Mouse (Mus musculus) right cerebral cortex, postnatal 36 days (tissue): ENCODE measurements around the gene Cnnm4.
A peak's percentile ranks its signal among the peaks of the same experiment; 100 is the strongest.

Experiments used
- DNase-seq, 2 experiments: peaks; one replicate each; pipeline ENCODE4 v3.0.0; 2022; ENCODE audit warnings: low spot score in 2 of 2, mixed read lengths in 1 of 2

Gene Cnnm4

DNA sequence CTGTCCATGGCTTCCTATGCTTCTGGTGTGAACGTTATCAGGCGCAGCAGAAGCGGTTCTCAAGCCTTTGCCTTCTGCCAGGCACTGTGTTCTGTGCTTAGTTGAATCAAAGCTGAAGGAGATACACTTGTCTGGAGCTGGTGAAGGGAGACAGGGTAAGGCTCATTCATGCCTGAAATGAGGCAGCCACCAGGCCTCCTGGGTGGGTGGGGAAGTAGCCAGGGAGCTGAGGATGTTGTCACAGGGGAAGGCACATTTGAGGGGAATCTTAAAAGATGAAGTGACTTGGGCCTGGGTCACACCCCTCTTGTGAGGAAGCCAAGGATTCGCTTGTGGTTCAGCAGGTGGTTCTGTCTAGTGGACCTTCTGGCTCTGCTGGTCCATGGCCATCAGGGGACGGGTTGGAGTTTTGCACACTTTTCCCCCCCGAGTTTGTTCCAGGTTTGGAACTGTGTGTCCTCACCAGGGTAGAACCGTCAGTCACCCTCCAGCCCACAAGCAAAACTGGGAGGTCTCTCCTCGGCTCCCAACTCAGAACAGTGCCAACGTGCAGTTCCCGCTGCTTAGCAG lies 1.9 kb downstream of the Cnnm4 start:
- DNase-seq: no peak

DNA sequence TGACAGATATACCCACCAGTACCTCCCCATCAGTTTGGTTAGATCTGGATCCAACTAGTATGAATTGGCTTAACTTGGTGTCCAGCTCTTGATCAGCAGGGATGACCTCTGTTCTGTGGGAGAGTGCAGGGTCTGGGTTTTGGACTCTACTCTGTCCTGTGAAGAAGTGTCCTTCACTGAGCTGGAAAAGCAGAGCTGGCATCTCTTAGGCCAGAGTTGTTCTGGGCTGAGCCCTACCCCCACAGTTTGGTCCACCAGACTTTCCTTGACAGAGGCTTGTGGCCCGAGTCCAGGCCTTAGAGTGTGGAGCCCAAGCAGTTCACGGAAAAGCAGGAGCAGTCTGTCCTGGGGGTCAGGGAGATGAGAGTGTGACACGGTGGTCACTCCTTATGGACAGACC lies 3.2 kb downstream of the Cnnm4 start:
- DNase-seq: no peak

DNA sequence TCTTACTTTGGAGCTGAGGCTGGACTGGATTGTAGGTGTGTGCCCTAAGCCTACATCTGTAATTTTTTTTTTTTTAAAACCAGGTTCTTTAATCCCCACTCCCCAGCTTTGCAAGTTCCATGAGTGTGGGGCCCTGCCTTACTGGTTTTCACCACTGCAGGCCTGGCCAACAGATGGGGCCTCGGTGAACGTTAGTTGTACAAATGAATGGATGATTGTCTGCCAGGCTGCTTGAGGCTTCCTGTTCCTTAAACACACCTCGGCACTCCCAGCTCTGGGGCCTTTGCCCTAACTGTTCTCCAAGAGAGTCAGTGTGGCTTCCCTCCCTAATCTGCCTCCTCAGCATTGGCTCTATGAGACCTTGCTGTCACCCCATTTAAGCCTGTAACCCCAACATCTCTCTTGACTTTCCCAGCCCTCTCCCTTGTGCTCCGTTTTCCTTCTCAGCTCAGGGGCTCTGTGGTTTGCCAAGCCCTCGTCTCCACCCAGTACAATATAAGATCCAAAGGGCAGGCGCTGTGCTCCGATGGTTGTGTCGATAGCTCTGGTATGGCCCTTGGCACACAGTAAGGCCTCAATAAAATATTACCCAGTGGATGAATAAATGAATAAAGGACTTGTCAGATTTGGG lies 4.2 kb downstream of the Cnnm4 start:
- DNase-seq: no peak

DNA sequence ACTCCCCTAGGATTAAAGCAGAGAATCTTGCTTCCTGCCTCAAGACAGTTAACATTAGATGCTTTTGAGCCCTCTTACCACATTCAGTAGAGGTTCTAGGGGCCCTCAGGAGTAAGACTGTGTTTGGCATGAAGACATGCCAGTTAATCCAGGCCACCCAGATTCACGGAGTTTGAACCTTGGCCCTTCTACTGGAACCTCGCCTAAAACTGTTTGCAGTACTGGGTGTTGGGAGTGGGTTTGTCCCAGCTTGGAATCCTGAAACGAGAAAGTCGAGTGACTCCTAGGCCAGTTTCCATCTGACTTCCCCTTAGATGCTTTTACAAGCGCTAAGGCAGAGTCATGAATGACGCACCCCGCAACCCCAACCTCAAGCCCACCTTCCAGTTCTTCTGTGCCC lies 5.0 kb downstream of the Cnnm4 start:
- DNase-seq: no peak

DNA sequence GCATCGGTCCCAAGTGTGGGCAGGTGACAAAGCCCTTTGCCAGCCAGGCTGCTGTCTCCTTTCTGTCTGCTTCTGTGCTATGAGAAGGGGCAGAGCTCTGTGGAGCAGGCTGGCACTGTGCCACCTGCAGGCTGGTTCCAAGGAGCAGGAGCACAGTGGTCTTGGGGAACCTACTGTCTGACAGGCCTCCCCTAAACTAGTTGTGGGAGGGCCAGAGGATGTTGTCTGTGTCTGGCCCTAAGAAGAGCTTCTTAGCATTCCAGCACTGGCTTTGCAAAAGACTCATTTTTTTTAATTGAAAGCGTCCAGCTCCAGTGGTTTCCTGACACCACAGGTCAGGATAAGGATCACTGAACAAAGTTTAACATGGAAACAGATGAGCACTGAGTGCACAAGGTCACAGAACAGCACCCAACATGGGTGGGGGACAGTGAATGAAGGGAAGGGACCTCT lies 6.9 kb downstream of the Cnnm4 start:
- DNase-seq: no peak

DNA sequence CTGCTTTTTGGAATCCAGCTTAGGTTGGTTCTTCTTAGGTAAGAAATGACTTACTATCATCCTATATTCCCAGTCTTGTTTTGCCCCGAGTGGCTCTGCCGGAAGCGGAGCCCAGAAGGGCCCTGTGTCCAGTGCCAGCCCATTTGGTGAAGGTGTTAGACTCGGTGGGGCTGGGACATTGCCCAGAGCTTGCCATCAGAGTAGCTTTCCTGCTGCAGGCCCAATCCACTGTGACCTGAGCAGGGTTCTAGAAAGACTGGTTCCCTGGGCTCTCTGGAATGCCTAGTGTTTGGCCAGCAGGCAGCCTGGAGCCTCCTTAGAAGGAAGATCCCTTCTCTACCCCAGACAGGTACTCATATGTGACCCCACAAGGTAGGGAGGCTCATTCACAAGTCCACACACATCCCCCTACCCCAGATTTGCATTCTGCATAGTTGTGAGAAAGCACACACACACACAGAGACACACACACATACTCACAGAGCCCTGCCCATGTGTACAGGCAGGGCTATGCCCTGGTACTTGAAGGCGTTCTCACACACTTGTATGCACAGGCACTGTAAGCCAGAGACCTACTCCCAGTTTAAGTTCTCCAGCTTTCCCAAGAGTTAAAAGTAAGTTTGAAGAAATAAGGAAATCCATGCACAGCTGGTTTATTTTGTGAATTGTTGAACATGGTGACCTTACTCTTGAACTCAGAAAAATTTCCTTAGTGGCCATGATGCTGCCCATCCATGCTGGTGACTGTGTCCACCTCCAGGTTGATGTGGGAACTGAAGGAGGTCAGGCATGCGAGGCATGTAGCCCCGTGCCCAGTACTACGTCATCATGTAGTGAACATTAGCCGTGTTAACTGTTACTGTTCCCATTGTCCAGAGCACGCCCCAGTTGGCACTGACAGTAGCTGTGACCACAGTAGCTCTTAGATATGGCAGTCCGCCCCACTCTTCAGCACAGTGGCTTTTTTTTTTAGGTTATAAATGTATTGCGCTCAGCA lies 8.8 kb downstream of the Cnnm4 start:
- DNase-seq: no peak

DNA sequence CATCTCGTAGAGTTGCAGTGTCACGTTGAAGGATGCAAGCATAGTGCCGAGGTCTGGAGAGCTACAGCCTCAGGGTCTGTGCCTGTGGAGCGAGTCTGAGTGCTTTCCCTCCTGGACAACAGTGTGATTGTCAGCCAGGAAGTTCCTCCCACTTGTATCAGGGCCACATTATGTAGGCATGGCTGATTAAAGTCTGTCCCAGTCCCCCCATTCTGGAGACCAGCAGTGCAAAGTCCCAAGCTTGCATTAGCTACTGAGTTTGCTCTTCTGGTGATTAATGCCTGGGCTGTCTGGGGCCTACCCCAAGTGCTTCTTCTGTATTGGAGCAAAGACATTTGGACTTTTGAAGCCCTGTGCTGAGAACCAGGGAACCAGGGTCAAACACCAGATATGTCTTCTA lies 12.4 kb downstream of the Cnnm4 start:
- DNase-seq: no peak

DNA sequence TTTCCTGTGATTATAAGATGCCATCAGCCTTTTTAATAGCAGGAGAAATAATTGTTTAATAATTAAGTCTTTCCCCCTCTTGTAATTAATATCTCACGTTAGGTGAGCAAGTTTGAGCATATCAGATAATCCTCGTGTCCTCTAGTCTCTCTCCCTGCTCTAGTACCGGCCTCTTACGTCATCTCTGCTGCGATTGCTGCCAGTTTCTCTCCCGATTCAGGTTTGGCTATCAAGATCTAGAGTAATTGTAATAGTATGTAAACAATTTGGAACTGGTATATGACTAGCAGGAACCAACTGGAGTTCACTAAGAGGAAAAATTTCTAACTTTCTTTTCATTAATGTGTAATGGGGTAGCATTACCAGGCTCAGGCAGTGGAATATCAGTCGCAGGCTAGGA lies 13.7 kb downstream of the Cnnm4 start:
- no peak for DNase-seq

DNA sequence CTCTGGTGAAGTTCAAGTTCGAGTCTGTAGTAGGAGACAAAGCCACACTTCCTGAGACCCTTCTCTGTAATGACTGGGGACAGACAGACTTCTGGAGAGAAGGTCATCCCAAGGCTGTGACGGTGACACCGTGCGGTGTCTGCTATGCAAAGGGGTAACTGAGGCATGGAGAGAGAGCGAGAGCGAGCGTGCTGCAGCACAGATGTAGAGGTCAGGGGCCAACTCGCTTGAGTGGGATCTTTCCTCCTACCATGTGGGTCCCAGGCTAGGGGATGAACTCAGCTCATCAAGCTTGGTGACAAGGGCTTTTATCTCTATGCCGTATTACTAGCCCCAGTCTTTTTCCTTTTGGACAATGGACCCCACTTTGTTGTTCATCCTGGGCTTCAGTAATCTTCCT lies 15.7 kb downstream of the Cnnm4 start:
- no peak for DNase-seq

DNA sequence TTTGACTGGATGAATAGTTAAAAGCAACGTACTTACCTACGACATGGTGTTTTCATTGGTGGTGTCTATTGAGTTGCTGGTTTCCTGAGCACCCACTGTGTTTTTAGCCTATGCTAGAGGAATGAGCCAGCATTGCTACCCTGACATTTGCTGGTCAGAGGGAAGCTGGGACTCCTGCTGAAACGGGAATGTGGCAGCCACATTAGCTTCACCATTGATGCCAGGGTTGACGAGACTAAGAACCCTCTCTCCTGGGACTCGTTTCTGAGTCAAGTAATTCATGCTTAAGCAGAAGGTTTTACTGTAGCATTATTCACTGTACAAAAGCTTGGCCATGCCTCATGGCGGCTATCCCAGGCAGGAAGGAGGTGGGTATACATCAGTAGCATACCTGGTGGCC lies 18.2 kb downstream of the Cnnm4 start:
- DNase-seq: no peak

DNA sequence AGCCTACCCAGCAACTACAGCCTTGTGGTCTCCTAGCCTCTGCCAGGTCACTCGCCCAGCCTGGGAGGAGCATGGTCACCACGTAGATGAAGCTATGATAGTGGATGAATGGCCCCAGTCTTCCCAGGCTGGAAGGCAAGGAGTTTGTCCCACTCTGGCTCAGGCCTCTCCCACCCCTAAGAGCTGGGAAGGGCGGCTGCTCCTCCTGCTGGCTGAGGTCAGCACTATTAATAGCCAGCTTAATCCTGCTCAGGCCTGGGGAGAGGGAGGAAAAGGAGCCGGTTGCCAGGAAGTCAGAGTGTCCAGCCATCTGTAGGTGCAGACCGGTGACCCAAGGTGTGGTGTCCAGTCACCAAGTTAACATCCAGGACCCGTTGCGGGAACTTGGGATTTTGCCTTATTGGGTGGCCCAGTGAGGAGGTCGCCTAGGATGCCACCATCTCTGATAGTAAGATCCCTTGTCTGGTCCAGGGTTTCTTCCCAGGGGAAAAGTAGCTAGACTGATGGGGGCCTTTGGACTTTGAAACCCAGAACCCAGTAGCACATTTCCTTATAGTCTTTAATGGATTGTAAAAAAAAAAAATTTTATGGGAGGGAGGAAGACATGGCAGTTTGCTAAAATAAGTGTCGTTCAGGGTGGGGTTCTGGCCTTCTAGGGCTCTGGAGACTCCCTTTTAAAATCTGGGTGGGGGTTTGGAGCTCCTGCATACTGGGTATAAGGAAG lies 21.2 kb downstream of the Cnnm4 start:
- DNase-seq: no peak

DNA sequence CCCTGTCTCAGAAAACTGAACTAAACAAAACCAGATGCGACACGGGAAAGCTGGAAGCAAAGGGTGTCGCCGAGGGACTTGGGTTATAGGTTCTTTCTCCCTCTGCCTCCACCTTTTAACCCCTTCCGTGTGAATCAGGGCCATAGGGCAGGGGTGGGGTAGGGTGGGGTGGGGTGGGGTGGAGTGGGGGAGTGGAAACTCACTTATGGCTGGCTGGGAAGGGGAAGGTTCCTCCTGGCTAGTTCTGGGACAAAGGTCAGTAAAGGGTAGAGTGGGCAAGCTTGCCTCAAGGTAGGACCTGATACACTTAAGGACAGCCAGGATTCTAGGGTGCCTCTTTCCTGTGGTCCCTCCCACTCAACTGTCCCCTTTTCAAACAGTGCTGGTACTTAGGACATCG lies 21.9 kb downstream of the Cnnm4 start:
- DNase-seq: no peak

DNA sequence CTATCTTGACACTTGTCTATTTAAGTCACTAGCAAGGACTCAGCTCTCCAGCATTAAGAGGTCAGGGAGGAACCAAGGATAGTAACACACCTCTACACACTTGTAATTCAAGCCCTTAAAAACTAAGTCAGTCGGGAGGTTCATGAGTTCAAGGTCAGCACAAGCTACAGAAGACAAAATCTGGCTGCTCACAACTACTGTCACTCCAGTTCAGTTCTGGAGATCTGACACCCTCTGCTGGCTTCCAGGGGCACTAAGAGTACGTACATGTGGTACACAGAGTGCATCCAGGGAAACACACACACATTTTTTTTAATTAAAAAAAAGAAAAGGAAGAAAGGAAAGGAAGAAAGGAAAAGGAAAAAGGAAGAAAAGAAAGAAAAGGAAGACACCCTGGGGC lies 25.3 kb downstream of the Cnnm4 start:
- no peak for DNase-seq

DNA sequence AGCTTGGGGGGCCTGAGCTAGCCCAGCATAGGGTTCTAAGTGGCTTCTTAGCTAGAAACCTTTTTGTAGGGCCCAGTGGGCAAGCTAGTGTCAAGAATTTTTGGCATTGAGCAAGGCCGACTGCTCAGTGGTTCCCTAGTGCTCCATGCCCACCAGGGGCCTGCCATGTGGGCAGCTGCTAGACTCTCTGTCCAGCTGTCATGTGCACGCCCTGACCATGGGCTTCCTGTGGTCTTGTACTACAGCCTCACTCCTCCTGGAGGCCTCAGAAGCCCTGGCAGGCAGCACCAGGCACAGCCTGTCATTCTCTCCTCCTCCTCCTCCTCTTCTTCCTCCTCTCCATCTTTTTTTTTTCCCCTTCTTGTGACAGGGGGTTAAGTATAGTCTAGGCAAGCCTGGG lies 25.9 kb downstream of the Cnnm4 start:
- no peak for DNase-seq

DNA sequence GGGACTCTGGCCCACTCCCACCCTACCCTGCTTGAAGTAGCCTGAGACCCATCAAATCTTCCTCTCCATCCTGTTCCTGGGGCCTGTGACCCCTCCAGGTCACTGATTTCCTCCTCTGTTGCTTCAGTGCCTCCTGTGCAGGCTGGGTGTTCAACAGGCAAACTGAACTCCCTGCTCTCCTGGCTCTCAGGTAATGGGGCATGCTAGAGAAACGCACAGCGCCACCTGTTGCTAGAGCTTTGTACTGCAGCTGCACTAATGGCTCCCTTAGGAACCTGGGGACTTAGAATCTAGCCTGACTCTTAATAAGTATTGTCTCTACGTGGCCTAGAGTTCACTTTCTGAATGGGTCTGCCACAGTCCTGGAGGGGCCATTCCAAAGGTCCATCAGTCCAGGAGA lies 29.8 kb downstream of the Cnnm4 start:
- DNase-seq: no peak

DNA sequence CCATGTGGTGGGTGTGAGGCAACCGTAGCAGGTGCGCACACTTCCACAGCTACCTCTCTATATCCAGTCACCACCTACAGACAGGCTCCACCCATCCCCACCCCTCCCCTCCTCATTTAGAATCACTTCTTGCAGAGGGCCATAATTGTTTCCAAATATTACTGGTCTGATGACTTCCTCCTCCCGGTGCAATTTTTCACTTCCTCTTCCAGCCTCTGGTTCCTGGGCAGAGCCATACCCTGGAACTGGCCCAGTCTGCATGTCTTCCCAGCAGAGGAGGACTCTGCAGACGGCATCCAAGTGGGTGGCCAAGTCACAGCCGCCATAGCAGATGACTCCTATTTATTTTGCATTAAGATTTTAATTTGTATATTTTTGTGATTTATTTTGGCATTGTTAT lies 36.8 kb downstream of the Cnnm4 start:
- no peak for DNase-seq

DNA sequence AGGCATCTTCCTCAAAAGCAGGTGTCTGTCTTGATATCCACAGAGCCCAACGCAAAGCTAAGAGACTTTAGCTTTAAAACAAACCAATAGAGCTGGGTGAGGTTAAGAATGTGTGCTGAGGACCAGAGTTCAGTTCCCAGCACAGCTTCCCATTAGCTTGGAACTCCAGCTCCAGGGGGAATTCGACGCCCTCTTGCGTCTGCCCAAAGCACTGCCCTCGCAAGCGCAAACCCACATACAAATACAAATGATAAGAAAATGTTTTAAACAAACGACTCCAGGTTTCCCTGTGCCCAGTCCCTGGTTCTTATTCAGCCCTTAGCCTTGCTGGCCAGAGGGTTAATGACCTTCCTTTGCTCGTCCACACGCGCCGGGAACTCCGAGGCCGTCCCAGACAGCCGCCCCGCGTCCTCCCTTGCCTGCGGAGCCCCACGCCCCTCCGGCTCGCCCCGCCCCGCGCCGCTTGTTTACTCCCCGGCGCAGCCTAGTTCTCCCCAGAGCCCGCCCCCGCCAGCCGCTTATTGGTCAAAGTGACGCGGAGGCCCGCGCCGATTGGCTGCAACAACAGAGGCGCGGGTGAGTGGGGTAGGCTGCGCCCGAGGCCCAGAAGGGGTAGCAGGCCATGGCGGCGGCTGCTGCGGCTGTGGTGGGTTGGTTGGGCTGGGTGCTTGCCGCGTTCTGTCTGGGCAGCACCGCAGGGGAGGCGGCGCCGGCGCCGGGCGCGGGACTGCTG lies 40.0 kb downstream of the Cnnm4 start, which contains the start of gene Cnnm3:
Gene Cnnm3 (plus strand): TSS at position 579 of the 733 bp plus-strand sequence.
- DNase-seq: peak; percentile 98

DNA sequence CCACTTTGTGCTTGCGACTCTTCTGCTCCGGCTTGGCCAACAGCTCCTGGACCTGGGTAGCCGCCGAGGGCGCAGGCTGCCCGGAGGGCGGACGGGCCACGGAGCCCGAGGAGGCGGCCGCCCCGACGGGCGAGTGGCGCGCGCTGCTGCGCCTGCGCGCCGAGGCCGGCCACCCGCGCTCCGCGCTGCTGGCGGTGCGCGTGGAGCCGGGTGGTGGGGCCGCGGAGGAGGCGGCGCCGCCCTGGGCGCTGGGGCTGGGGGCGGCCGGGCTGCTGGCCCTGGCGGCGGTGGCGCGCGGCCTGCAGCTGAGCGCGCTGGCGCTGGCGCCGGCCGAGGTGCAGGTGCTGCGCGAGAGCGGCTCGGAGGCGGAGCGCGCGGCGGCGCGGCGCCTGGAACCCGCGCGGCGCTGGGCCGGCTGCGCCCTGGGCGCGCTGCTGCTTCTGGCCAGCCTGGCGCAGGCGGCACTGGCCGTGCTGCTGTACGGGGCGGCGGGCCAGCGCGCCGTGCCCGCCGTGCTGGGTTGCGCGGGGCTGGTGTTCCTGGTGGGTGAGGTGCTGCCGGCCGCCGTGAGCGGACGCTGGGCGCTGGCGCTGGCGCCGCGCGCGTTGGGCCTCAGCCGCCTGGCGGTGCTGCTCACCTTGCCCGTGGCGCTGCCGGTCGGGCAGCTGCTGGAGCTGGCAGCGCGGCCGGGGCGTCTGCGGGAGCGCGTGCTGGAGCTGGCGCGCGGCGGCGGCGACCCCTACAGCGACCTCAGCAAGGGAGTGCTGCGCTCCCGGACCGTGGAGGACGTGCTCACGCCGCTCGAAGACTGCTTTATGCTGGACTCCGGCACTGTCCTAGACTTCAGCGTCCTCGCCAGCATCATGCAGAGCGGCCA lies 40.9 kb downstream of the Cnnm4 start:
- peak; percentile 39 to 49 for DNase-seq

DNA sequence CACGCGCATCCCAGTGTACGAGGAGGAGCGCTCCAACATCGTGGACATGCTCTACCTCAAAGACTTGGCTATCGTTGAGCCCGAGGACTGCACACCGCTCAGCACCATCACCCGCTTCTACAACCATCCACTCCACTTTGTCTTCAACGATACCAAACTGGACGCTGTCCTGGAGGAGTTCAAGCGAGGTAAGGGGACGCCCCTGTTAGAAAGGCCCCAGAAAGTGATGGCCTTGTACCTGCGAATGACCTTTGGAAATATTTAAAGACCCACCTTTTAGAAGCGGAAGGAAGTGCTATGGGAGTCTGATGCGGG lies 41.5 kb downstream of the Cnnm4 start:
- DNase-seq: no peak

DNA sequence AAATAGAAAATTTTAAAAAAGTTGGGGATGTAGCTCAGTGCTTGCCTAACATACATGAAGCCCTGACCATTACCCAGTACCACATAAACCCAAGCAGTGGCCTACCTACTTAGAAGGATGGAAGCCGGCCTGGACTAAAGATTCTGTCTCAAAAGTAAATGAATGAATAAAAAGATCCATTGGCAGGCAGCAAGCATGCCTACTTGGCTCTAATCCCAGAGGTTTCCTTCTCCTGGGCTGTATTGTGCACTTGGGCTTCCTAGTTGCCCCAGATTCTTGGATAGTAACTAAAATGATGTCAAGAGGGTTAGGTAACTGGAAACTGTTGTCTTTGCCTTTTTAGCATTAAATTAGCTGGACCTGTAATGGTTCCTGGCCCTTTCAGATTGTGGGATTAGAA lies 41.9 kb downstream of the Cnnm4 start:
- DNase-seq: no peak

DNA sequence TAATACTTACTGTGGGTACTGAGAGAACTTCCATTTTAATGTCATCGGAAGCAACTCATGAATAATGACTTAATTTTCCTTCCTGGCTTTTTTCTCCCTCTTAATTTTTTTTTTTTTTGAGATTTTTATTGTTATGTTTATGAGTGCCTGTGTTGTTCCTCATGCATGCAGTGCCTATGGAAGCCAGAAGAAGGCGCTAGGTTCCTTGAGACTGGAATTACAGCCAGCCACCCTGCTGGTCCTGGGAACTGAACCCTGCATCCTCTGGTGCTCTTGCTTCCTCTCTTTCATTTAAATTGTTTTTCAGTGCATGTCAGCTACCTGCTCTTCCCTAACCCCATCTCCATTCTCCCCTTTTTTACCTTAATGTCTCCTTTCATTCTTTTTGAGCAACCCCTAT lies 42.3 kb downstream of the Cnnm4 start:
- no peak for DNase-seq
